Mouse (Mus musculus) olfactory bulb, adult 2 months (tissue): ENCODE measurements around the gene Pex19.

ENCODE experiments used
- CTCF ChIP-seq: fragments of 200-500 bp; IDR thresholded peaks from 2 replicates; pipeline ENCODE4 v1.5.1; 2012; ENCODE audit warnings: low read depth, mild to moderate bottlenecking, low read length, moderate library complexity; ENCODE audit not compliant: insufficient read depth
- POLR2A ChIP-seq: fragments of 200-500 bp; IDR thresholded peaks from 2 replicates; pipeline ENCODE4 v1.6.1; 2012; ENCODE audit warnings: mild to moderate bottlenecking, low read depth, low read length, moderate library complexity; ENCODE audit not compliant: insufficient read depth

- TF ChIP-seq POLR2A (no peak), CTCF (no peak)
Observed at GRCm38 (mm10) chr1:172140160-172140559, 13.6 kb downstream of the Pex19 start.
